Mouse (Mus musculus): ENCODE data around the gene Per1. TPM values are rescaled to one million over a fixed set of nuclear protein-coding genes. Genes with fewer than 3 reads are reported as not detected.

The Per1 gene
- polyA plus RNA-seq, 1 experiment from 2014 or later = 10.5 TPM

GRCm38 (mm10) chr11:69081613-69082012, 13.4 kb upstream of the Per1 start:
- no peak for ATAC-seq (ENCODE audit: insufficient number of reproducible peaks, insufficient read depth, low FRiP score, low read depth)
- H3K4me2 ChIP-seq (replicated peaks; ENCODE audit: low read depth, low read length) = no peak overlapping the region
- no peaks in the 10 kb centered on the region for H3K27me3 ChIP-seq (ENCODE audit: control insufficient read depth, insufficient read depth, low read length)
- H3K4me1 ChIP-seq (ENCODE audit: control insufficient read depth, insufficient read depth, low read length) = 0 out of 2 replicates have a peak, but pooled peaks cover 3% of the 10 kb centered on the region
- H3K36me3 ChIP-seq (ENCODE audit: control insufficient read depth, insufficient read depth, low read length) = no peaks in the 10 kb centered on the region
- WGBS = 82% methylated on average over 7 of the region's 7 CpGs
- no peaks in the 10 kb centered on the region for H3K9me3 ChIP-seq (ENCODE audit: control insufficient read depth, low read depth, low read length)
- no peak overlapping the region for H3K9ac ChIP-seq (replicated peaks; ENCODE audit: low read depth, low read length)
- no peak overlapping the region for H3K4me3 ChIP-seq (ENCODE audit: low read depth, low read length)
- no peak overlapping the region for H3K27ac ChIP-seq (ENCODE audit: low read length)

GRCm38 (mm10) chr11:69085608-69086007, 9.4 kb upstream of the Per1 start:
- no peak for ATAC-seq (ENCODE audit: insufficient number of reproducible peaks, insufficient read depth, low FRiP score, low read depth)
- 57% methylated on average over 6 of the region's 6 CpGs for WGBS
- Histone ChIP-seq H3K4me2 (replicated peaks; ENCODE audit: low read depth, low read length) (no peak overlapping the region), H3K27me3 (ENCODE audit: control insufficient read depth, insufficient read depth, low read length) (no peaks in the 10 kb centered on the region), H3K36me3 (ENCODE audit: control insufficient read depth, insufficient read depth, low read length) (peaks cover 7% of the 10 kb centered on the region), H3K4me3 (ENCODE audit: low read depth, low read length) (no peak overlapping the region), H3K9ac (replicated peaks; ENCODE audit: low read depth, low read length) (no peak overlapping the region), H3K9me3 (ENCODE audit: control insufficient read depth, low read depth, low read length) (no peaks in the 10 kb centered on the region), H3K27ac (ENCODE audit: low read length) (no peak overlapping the region; the same call in 1 of the 2 replicates), H3K4me1 (ENCODE audit: control insufficient read depth, insufficient read depth, low read length) (peaks cover 29% of the 10 kb centered on the region)

GRCm38 (mm10) chr11:69086390-69086789, 8.6 kb upstream of the Per1 start:
- Histone ChIP-seq H3K9me3 (ENCODE audit: control insufficient read depth, low read depth, low read length) (no peaks in the 10 kb centered on the region), H3K27ac (ENCODE audit: low read length) (peak overlapping the region; percentile 91), H3K9ac (replicated peaks; ENCODE audit: low read depth, low read length) (no peak overlapping the region), H3K27me3 (ENCODE audit: control insufficient read depth, insufficient read depth, low read length) (no peaks in the 10 kb centered on the region), H3K4me1 (ENCODE audit: control insufficient read depth, insufficient read depth, low read length) (peaks cover 29% of the 10 kb centered on the region), H3K4me3 (ENCODE audit: low read depth, low read length) (no peak overlapping the region), H3K36me3 (ENCODE audit: control insufficient read depth, insufficient read depth, low read length) (peaks cover 12% of the 10 kb centered on the region), H3K4me2 (replicated peaks; ENCODE audit: low read depth, low read length) (no peak overlapping the region)
- WGBS = 36% methylated on average over 6 of the region's 6 CpGs
- ATAC-seq (ENCODE audit: insufficient number of reproducible peaks, insufficient read depth, low FRiP score, low read depth) = no peak

- peaks cover 19% of the 10 kb centered on the region for H3K36me3 ChIP-seq (ENCODE audit: control insufficient read depth, insufficient read depth, low read length)
- H3K4me1 ChIP-seq (ENCODE audit: control insufficient read depth, insufficient read depth, low read length) = peaks cover 29% of the 10 kb centered on the region
- no peaks in the 10 kb centered on the region for H3K9me3 ChIP-seq (ENCODE audit: control insufficient read depth, low read depth, low read length)
- no peaks in the 10 kb centered on the region for H3K27me3 ChIP-seq (ENCODE audit: control insufficient read depth, insufficient read depth, low read length)
- peak overlapping the region; percentile 91 for H3K27ac ChIP-seq (ENCODE audit: low read length)
- H3K9ac ChIP-seq (replicated peaks; ENCODE audit: low read depth, low read length) = no peak overlapping the region
- ATAC-seq (ENCODE audit: insufficient number of reproducible peaks, insufficient read depth, low FRiP score, low read depth) = peak; percentile 59; the same call in 1 of the 2 replicates
- H3K4me3 ChIP-seq (ENCODE audit: low read depth, low read length) = no peak overlapping the region
- WGBS = 25% methylated on average over 4 of the region's 4 CpGs
- no peak overlapping the region for H3K4me2 ChIP-seq (replicated peaks; ENCODE audit: low read depth, low read length)
Measured at GRCm38 (mm10) chr11:69087082-69087481, 7.9 kb upstream of the Per1 start.

GRCm38 (mm10) chr11:69087597-69087996, 7.4 kb upstream of the Per1 start:
- Histone ChIP-seq H3K4me2 (replicated peaks; ENCODE audit: low read depth, low read length) (peak overlapping the region; percentile 74; the same call in 1 of the 2 replicates), H3K27me3 (ENCODE audit: control insufficient read depth, insufficient read depth, low read length) (no peaks in the 10 kb centered on the region), H3K9ac (replicated peaks; ENCODE audit: low read depth, low read length) (no peak overlapping the region), H3K4me1 (ENCODE audit: control insufficient read depth, insufficient read depth, low read length) (peaks cover 29% of the 10 kb centered on the region), H3K36me3 (ENCODE audit: control insufficient read depth, insufficient read depth, low read length) (peaks cover 23% of the 10 kb centered on the region), H3K4me3 (ENCODE audit: low read depth, low read length) (no peak overlapping the region), H3K9me3 (ENCODE audit: control insufficient read depth, low read depth, low read length) (no peaks in the 10 kb centered on the region), H3K27ac (ENCODE audit: low read length) (peak overlapping the region; percentile 91; the same call in 1 of the 2 replicates)
- 68% methylated on average over 2 of the region's 2 CpGs for WGBS
- no peak for ATAC-seq (ENCODE audit: insufficient number of reproducible peaks, insufficient read depth, low FRiP score, low read depth)

GRCm38 (mm10) chr11:69088103-69088855, 6.7 kb upstream of the Per1 start, which contains the start of gene Vamp2:
TSS of gene Vamp2 (plus strand) at chr11:69088490.
- peak within 1 kb of the TSS; percentile 74 for H3K4me2 ChIP-seq (replicated peaks; ENCODE audit: low read depth, low read length)
- peak; percentile 76 for ATAC-seq (ENCODE audit: insufficient number of reproducible peaks, insufficient read depth, low FRiP score, low read depth)
- H3K4me1 ChIP-seq (ENCODE audit: control insufficient read depth, insufficient read depth, low read length) = peaks cover 29% of the 10 kb centered on the region
- no peaks in the 10 kb centered on the region for H3K27me3 ChIP-seq (ENCODE audit: control insufficient read depth, insufficient read depth, low read length)
- peak within 1 kb of the TSS; percentile 99 for H3K4me3 ChIP-seq (ENCODE audit: low read depth, low read length)
- peaks cover 24% of the 10 kb centered on the region for H3K36me3 ChIP-seq (ENCODE audit: control insufficient read depth, insufficient read depth, low read length)
- 1% methylated on average over 59 of the region's 67 CpGs for WGBS
- peak within 1 kb of the TSS; percentile 99 for H3K9ac ChIP-seq (replicated peaks; ENCODE audit: low read depth, low read length)
- peak within 1 kb of the TSS; percentile 91 for H3K27ac ChIP-seq (ENCODE audit: low read length)
- no peaks in the 10 kb centered on the region for H3K9me3 ChIP-seq (ENCODE audit: control insufficient read depth, low read depth, low read length)

- 10% methylated on average over 25 of the region's 25 CpGs for WGBS
- Histone ChIP-seq H3K4me2 (replicated peaks; ENCODE audit: low read depth, low read length) (peak overlapping the region; percentile 74), H3K9ac (replicated peaks; ENCODE audit: low read depth, low read length) (peak overlapping the region; percentile 99), H3K27ac (ENCODE audit: low read length) (peak overlapping the region; percentile 91), H3K36me3 (ENCODE audit: control insufficient read depth, insufficient read depth, low read length) (peaks cover 24% of the 10 kb centered on the region), H3K27me3 (ENCODE audit: control insufficient read depth, insufficient read depth, low read length) (no peaks in the 10 kb centered on the region), H3K9me3 (ENCODE audit: control insufficient read depth, low read depth, low read length) (no peaks in the 10 kb centered on the region), H3K4me1 (ENCODE audit: control insufficient read depth, insufficient read depth, low read length) (peaks cover 29% of the 10 kb centered on the region), H3K4me3 (ENCODE audit: low read depth, low read length) (peak overlapping the region; percentile 99)
- ATAC-seq (ENCODE audit: insufficient number of reproducible peaks, insufficient read depth, low FRiP score, low read depth) = peak; percentile 2; the same call in 1 of the 2 replicates
Measured at GRCm38 (mm10) chr11:69088856-69089615, 6.0 kb upstream of the Per1 start.

- ATAC-seq (ENCODE audit: insufficient number of reproducible peaks, insufficient read depth, low FRiP score, low read depth) = no peak
- peak overlapping the region; percentile 99 for H3K9ac ChIP-seq (replicated peaks; ENCODE audit: low read depth, low read length)
- 84% methylated on average over 12 of the region's 12 CpGs for WGBS
Measured at GRCm38 (mm10) chr11:69089616-69090290, 5.3 kb upstream of the Per1 start.

More at GRCm38 (mm10) chr11:69089616-69090290, 5.3 kb upstream of the Per1 start:
- Histone ChIP-seq H3K4me3 (ENCODE audit: low read depth, low read length) (peak overlapping the region; percentile 99), H3K4me1 (ENCODE audit: control insufficient read depth, insufficient read depth, low read length) (peaks cover 31% of the 10 kb centered on the region), H3K27ac (ENCODE audit: low read length) (no peak overlapping the region; the same call in 1 of the 2 replicates), H3K27me3 (ENCODE audit: control insufficient read depth, insufficient read depth, low read length) (no peaks in the 10 kb centered on the region), H3K9me3 (ENCODE audit: control insufficient read depth, low read depth, low read length) (no peaks in the 10 kb centered on the region), H3K36me3 (ENCODE audit: control insufficient read depth, insufficient read depth, low read length) (peaks cover 24% of the 10 kb centered on the region), H3K4me2 (replicated peaks; ENCODE audit: low read depth, low read length) (peak overlapping the region; percentile 74)
